Mouse (Mus musculus) forebrain, embryonic 13.5 days (tissue): Measurements from ENCODE around the gene Dact3. TPM values are rescaled to one million over a fixed set of nuclear protein-coding genes. Genes with fewer than 3 reads are reported as not detected.

ENCODE experiments used
- ATAC-seq: fragments of 200-750 bp; cut with Nextera tagmentation; 2 replicates; pipeline ENCODE4 v1.8.0; 2017
- H3K27ac ChIP-seq: fragments of 300-500 bp; sonication (generic); 2 replicates; pipeline ENCODE4 v1.5.1; 2015; ENCODE audit warnings: inconsistent platforms, mild to moderate bottlenecking, moderate library complexity
- H3K27me3 ChIP-seq: fragments of 300-500 bp; sonication (generic); 2 replicates; pipeline ENCODE4 v1.6.1; 2015; ENCODE audit warnings: mild to moderate bottlenecking, inconsistent platforms
- H3K36me3 ChIP-seq: fragments of 300-500 bp; sonication (generic); 2 replicates; pipeline ENCODE4 v1.6.1; 2015; ENCODE audit warnings: mild to moderate bottlenecking, inconsistent platforms; ENCODE audit not compliant: poor library complexity, severe bottlenecking
- H3K4me1 ChIP-seq: fragments of 300-500 bp; sonication (generic); 2 replicates; pipeline ENCODE4 v1.6.1; 2015; ENCODE audit warnings: inconsistent platforms
- H3K4me2 ChIP-seq: fragments of 300-500 bp; sonication (generic); 2 replicates; pipeline ENCODE4 v1.6.1; 2015; ENCODE audit warnings: inconsistent platforms, mild to moderate bottlenecking, moderate library complexity
- H3K4me3 ChIP-seq: fragments of 300-500 bp; sonication (generic); 2 replicates; pipeline ENCODE4 v1.5.1; 2015; ENCODE audit warnings: mild to moderate bottlenecking, inconsistent platforms
- H3K9ac ChIP-seq: fragments of 300-500 bp; sonication (generic); 2 replicates; pipeline ENCODE4 v1.6.1; 2015; ENCODE audit warnings: mild to moderate bottlenecking, inconsistent platforms
- H3K9me3 ChIP-seq: fragments of 300-500 bp; sonication (generic); replicated peaks from 2 replicates; pipeline ENCODE4 v1.6.1; 2016; ENCODE audit warnings: inconsistent platforms
- WGBS: fragments of 180-500 bp; shearing (Covaris S2); methylation state at CpG from one replicate; pipeline ENCODE4 v1.1.7; 2015; 5-methylcytosine and 5-hydroxymethylcytosine counted together
- polyA plus RNA-seq: library from polyadenylated mRNA; unstranded; fragments of >200 nt; fragmentation: Nextera tagmentation; extraction: Ambion mirVana; gene quantifications from 2 replicates; pipeline ENCODE4 v1.2.1, GENCODE M21; 2015

Dact3 gene
- 2.0 and 2.3 TPM in 2 replicates for polyA plus RNA-seq

GRCm38 (mm10) chr7:16875310-16875325, at the start of gene Dact3:
Gene Dact3, plus strand, starts transcription at chr7:16875317.
- peak within 1 kb of the TSS; percentile 92 for H3K4me2 ChIP-seq
- peak within 1 kb of the TSS; percentile 73 for H3K4me3 ChIP-seq
- peak within 1 kb of the TSS; percentile 87 for H3K9ac ChIP-seq
- 0% methylated on average over 1 of the region's 1 CpGs for WGBS
- H3K9me3 ChIP-seq: no peaks in the 10 kb centered on the region
- peaks cover 12% of the 10 kb centered on the region for H3K36me3 ChIP-seq
- H3K27me3 ChIP-seq: no peaks in the 10 kb centered on the region
- ATAC-seq: no peak
- H3K27ac ChIP-seq: peak within 1 kb of the TSS; percentile 79
- peaks cover 28% of the 10 kb centered on the region for H3K4me1 ChIP-seq

GRCm38 (mm10) chr7:16825785-16826184, 49.3 kb upstream of the Dact3 start:
- no peak for ATAC-seq
- Histone ChIP-seq H3K36me3 (peaks cover 85% of the 10 kb centered on the region), H3K4me3 (no peak overlapping the region), H3K9me3 (no peaks in the 10 kb centered on the region), H3K4me1 (peaks cover 7% of the 10 kb centered on the region), H3K27me3 (no peaks in the 10 kb centered on the region), H3K27ac (no peak overlapping the region), H3K4me2 (no peak overlapping the region), H3K9ac (no peak overlapping the region)
- 87% methylated on average over 10 of the region's 10 CpGs for WGBS

- Histone ChIP-seq H3K4me2 (no peak overlapping the region), H3K36me3 (peaks cover 93% of the 10 kb centered on the region), H3K9ac (no peak overlapping the region)
Measured at GRCm38 (mm10) chr7:16826571-16826970, 48.5 kb upstream of the Dact3 start.

GRCm38 (mm10) chr7:16827274-16827673, 47.8 kb upstream of the Dact3 start:
- ATAC-seq: no peak
- no peak overlapping the region for H3K4me3 ChIP-seq
- no peak overlapping the region for H3K9ac ChIP-seq
- no peaks in the 10 kb centered on the region for H3K4me1 ChIP-seq
- no peak overlapping the region for H3K27ac ChIP-seq
- peaks cover 99% of the 10 kb centered on the region for H3K36me3 ChIP-seq
- no peaks in the 10 kb centered on the region for H3K9me3 ChIP-seq
- H3K4me2 ChIP-seq: no peak overlapping the region
- 93% methylated on average over 4 of the region's 4 CpGs for WGBS
- H3K27me3 ChIP-seq: no peaks in the 10 kb centered on the region

More at GRCm38 (mm10) chr7:16826571-16826970, 48.5 kb upstream of the Dact3 start:
- H3K4me3 ChIP-seq: no peak overlapping the region
- ATAC-seq: no peak
- no peaks in the 10 kb centered on the region for H3K27me3 ChIP-seq
- H3K9me3 ChIP-seq: no peaks in the 10 kb centered on the region
- no peaks in the 10 kb centered on the region for H3K4me1 ChIP-seq
- no peak overlapping the region for H3K27ac ChIP-seq
- WGBS: 83% methylated on average over 5 of the region's 5 CpGs

- no peak for ATAC-seq
- no peak overlapping the region for H3K4me2 ChIP-seq
- 91% methylated on average over 9 of the region's 9 CpGs for WGBS
- H3K27me3 ChIP-seq: no peaks in the 10 kb centered on the region
- H3K27ac ChIP-seq: no peak overlapping the region; the same call in 1 of the 2 replicates
- H3K9ac ChIP-seq: no peak overlapping the region
- no peaks in the 10 kb centered on the region for H3K4me1 ChIP-seq
- peaks cover 98% of the 10 kb centered on the region for H3K36me3 ChIP-seq
- no peak overlapping the region for H3K4me3 ChIP-seq
- H3K9me3 ChIP-seq: no peaks in the 10 kb centered on the region
Measured at GRCm38 (mm10) chr7:16830449-16830848, 44.7 kb upstream of the Dact3 start.

GRCm38 (mm10) chr7:16837916-16838803, 37.0 kb upstream of the Dact3 start:
- no peak overlapping the region for H3K4me3 ChIP-seq
- peaks cover 80% of the 10 kb centered on the region for H3K36me3 ChIP-seq
- no peaks in the 10 kb centered on the region for H3K9me3 ChIP-seq
- no peak overlapping the region for H3K27ac ChIP-seq
- no peak for ATAC-seq
- 93% methylated on average over 18 of the region's 18 CpGs for WGBS
- H3K9ac ChIP-seq: no peak overlapping the region
- H3K27me3 ChIP-seq: no peaks in the 10 kb centered on the region
- H3K4me1 ChIP-seq: 0 out of 2 replicates have a peak, but pooled peaks cover 1% of the 10 kb centered on the region
- no peak overlapping the region for H3K4me2 ChIP-seq

- no peak for ATAC-seq
- Histone ChIP-seq H3K27me3 (no peaks in the 10 kb centered on the region), H3K9ac (no peak overlapping the region), H3K4me1 (peaks cover 9% of the 10 kb centered on the region), H3K4me3 (no peak overlapping the region), H3K27ac (no peak overlapping the region), H3K4me2 (no peak overlapping the region), H3K9me3 (no peaks in the 10 kb centered on the region), H3K36me3 (peaks cover 73% of the 10 kb centered on the region)
- 83% methylated on average over 6 of the region's 6 CpGs for WGBS
Measured at GRCm38 (mm10) chr7:16838804-16839426, 36.2 kb upstream of the Dact3 start.

- H3K4me1 ChIP-seq: peaks cover 15% of the 10 kb centered on the region
- WGBS: 92% methylated on average over 12 of the region's 12 CpGs
- no peaks in the 10 kb centered on the region for H3K9me3 ChIP-seq
- H3K36me3 ChIP-seq: peaks cover 66% of the 10 kb centered on the region
- H3K4me2 ChIP-seq: no peak overlapping the region
- no peak overlapping the region for H3K9ac ChIP-seq
- ATAC-seq: no peak
- no peak overlapping the region for H3K27ac ChIP-seq
- H3K27me3 ChIP-seq: no peaks in the 10 kb centered on the region
- no peak overlapping the region for H3K4me3 ChIP-seq
Measured at GRCm38 (mm10) chr7:16839427-16840108, 35.5 kb upstream of the Dact3 start.

- no peak overlapping the region for H3K9ac ChIP-seq
- no peaks in the 10 kb centered on the region for H3K9me3 ChIP-seq
- no peak overlapping the region for H3K4me2 ChIP-seq
- H3K4me3 ChIP-seq: no peak overlapping the region
- H3K27me3 ChIP-seq: no peaks in the 10 kb centered on the region
- 90% methylated on average over 2 of the region's 2 CpGs for WGBS
- ATAC-seq: no peak
- peaks cover 21% of the 10 kb centered on the region for H3K4me1 ChIP-seq
- H3K36me3 ChIP-seq: peaks cover 61% of the 10 kb centered on the region
- no peak overlapping the region for H3K27ac ChIP-seq
Measured at GRCm38 (mm10) chr7:16840109-16840491, 35.0 kb upstream of the Dact3 start.

- Histone ChIP-seq H3K4me3 (no peak overlapping the region), H3K27ac (no peak overlapping the region), H3K9ac (no peak overlapping the region), H3K9me3 (no peaks in the 10 kb centered on the region), H3K27me3 (no peaks in the 10 kb centered on the region), H3K36me3 (peaks cover 55% of the 10 kb centered on the region), H3K4me2 (no peak overlapping the region), H3K4me1 (peaks cover 28% of the 10 kb centered on the region)
- 69% methylated on average over 4 of the region's 4 CpGs for WGBS
- ATAC-seq: no peak
Measured at GRCm38 (mm10) chr7:16841078-16841477, 34.0 kb upstream of the Dact3 start.

GRCm38 (mm10) chr7:16841561-16842560, 33.3 kb upstream of the Dact3 start:
- peaks cover 51% of the 10 kb centered on the region for H3K36me3 ChIP-seq
- peak overlapping the region; percentile 82; the same call in 1 of the 2 replicates for H3K9ac ChIP-seq
- WGBS: 46% methylated on average over 11 of the region's 11 CpGs
- peaks cover 28% of the 10 kb centered on the region for H3K4me1 ChIP-seq
- 0 out of 2 replicates have a peak, but pooled peaks have one; percentile 4 for ATAC-seq
- H3K4me2 ChIP-seq: peak overlapping the region; percentile 98
- peak overlapping the region; percentile 62 for H3K4me3 ChIP-seq
- H3K9me3 ChIP-seq: no peaks in the 10 kb centered on the region
- H3K27ac ChIP-seq: peak overlapping the region; percentile 19; the same call in 1 of the 2 replicates
- H3K27me3 ChIP-seq: no peaks in the 10 kb centered on the region
